Mouse (Mus musculus): ENCODE results near the gene Ptges3l.

DNA sequence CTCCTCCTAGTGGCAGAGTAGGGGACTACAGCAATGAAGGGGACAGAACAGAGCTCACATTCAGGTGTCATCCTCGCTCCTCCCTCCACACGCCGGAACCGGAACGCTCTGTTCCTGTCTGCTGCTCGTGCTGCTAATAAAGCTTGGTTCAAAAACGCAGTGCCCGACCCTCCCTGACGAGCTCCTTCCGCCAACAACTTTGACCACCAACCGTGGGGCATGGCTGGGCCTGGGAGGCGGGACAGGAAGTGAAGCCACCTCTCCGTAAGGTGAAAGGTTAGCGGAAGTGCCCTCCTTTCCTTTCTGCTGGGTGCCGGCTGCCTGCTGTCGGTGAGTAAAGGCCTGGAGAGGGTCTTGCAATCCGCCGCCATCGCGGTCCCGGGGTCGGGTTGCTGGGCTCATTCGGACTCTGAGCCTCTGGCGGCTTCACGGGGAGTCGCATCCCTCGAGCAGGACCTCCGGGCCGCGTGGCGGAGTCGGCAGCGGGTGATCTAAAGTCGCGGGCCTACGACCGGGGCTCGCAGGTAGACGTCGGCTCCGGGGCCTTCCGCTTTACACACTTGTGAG is 17.1 kb upstream of the Ptges3l start, which contains the start of gene Rpl27:
- TF ChIP-seq CTCF (IDR thresholded peaks at IDR 0.05; ENCODE audit: low read depth, low read length) = peak; percentile 62
- TF ChIP-seq GATA1 (IDR thresholded peaks at IDR 0.05; ENCODE audit: borderline replicate concordance, low read length) = no peak
- no peak for TF ChIP-seq TAL1 (conservative IDR thresholded peaks at IDR 0.05; ENCODE audit: low read depth, low read length)
- TF ChIP-seq GATA2 (IDR thresholded peaks at IDR 0.05; ENCODE audit: borderline replicate concordance, low read depth, low read length) = no peak
- TF ChIP-seq POLR2AphosphoS5 (IDR thresholded peaks at IDR 0.05; ENCODE audit: insufficient replicate concordance, low read depth, low read length) = no peak

Data from G1E (cell line).